Mouse (Mus musculus): ENCODE results near the gene Sh3rf1. TPM values are rescaled to one million over a fixed set of nuclear protein-coding genes. Genes with fewer than 3 reads are reported as not detected.

Gene Sh3rf1
- polyA plus RNA-seq, 1 experiment from 2014 or later, result 31.4 TPM

DNA sequence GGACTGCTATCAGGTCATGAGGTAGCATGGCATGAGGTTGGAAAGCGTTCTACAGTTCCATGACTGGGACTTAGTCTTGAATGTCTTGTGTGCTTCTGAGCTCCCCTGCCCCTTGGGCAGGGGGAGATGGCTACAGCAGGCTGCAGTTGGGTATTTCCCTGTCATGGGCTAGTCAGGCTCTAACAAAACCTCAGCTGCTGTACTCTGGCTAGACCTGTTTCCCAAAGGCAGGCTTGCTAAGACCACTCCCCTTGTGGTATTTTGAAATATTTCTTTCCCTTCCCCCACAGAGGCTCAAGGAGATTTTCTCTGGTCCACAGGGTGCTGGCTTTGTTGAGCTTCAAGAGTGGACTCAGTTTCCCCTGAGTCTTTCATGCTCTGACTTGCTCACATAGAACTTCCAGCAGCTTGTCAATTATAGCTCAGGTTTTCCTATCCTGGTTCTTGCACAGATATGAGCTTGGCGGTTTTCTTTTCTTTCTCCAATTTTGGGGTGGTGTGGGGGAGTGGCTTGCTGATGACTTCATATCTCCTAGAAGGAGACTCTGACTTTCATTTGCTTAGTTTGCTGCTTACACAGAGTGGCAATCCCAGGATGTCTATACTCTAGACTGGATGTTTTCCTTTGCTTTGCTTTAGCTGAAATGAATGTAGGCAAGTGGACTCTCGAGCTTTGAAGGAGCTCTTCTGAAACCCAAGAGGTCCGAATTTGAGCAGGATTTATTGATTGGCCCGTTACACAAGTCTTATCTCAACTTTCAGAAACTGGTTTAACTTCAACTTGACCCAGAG lies 20.4 kb upstream of the Sh3rf1 start:
- Histone ChIP-seq H3K9me3 (replicated peaks) (no peaks in the 10 kb centered on the region), H3K4me2 (no peak overlapping the region), H3K9ac (no peak overlapping the region), H3K4me1 (peaks cover 9% of the 10 kb centered on the region; the same call in 1 of the 2 replicates), H3K4me3 (no peak overlapping the region), H3K27me3 (no peaks in the 10 kb centered on the region), H3K27ac (no peak overlapping the region), H3K36me3 (ENCODE audit: poor library complexity, severe bottlenecking) (no peaks in the 10 kb centered on the region)
- WGBS, result 84% methylated on average over 5 of the region's 5 CpGs
- no peak for ATAC-seq

DNA sequence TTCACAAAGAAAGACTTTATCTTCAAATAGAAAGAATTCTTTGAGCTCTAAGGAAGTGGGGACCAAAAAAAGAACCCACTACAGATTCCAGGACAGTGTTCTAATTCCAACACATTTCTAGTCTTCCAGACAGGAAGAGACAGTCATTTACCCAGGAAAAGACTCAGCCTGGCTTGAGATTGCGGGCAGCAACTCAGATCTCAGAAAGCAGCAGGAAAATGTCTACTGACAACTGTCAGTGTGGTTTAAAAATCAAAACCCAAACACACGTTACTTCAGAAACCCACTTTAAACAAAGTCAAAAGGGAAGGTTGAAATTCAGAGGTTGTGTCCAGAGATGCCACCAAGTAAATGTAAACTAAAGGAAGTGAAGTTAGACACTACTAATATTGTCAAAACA lies 16.8 kb upstream of the Sh3rf1 start:
- WGBS, result 80% methylated on average over 2 of the region's 2 CpGs
- H3K27ac ChIP-seq, result no peak overlapping the region
- no peak overlapping the region for H3K4me3 ChIP-seq
- no peaks in the 10 kb centered on the region for H3K9me3 ChIP-seq (replicated peaks)
- peaks cover 10% of the 10 kb centered on the region; the same call in 1 of the 2 replicates for H3K4me1 ChIP-seq
- H3K36me3 ChIP-seq (ENCODE audit: poor library complexity, severe bottlenecking), result no peaks in the 10 kb centered on the region
- no peak for ATAC-seq
- no peak overlapping the region for H3K4me2 ChIP-seq
- no peak overlapping the region for H3K9ac ChIP-seq
- H3K27me3 ChIP-seq, result no peaks in the 10 kb centered on the region

DNA sequence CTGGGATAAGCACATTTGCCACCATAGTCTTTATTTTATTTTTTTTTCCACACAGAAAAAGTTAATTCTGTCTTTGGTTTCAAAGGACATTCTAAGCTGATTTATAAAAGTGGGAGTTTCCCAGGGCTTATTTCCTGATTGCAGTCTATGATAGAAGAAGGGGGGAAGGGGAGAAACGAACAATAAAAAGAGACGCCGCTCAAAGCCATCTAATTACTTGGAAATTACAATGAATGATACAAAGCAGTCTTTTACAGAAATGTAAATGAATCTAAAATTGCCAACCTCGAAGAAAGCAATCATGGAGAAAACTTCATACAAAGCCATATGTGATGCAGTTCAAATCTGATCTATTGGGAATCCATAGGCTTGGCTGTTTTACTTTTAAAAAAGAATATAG lies 16.0 kb upstream of the Sh3rf1 start:
- Histone ChIP-seq H3K4me2 (no peak overlapping the region), H3K9me3 (replicated peaks) (no peaks in the 10 kb centered on the region), H3K4me3 (no peak overlapping the region), H3K9ac (no peak overlapping the region), H3K27ac (no peak overlapping the region), H3K27me3 (no peaks in the 10 kb centered on the region), H3K4me1 (peaks cover 10% of the 10 kb centered on the region; the same call in 1 of the 2 replicates), H3K36me3 (ENCODE audit: poor library complexity, severe bottlenecking) (no peaks in the 10 kb centered on the region)
- ATAC-seq, result peak; percentile 57
- WGBS, result 22% methylated on average over 4 of the region's 4 CpGs

DNA sequence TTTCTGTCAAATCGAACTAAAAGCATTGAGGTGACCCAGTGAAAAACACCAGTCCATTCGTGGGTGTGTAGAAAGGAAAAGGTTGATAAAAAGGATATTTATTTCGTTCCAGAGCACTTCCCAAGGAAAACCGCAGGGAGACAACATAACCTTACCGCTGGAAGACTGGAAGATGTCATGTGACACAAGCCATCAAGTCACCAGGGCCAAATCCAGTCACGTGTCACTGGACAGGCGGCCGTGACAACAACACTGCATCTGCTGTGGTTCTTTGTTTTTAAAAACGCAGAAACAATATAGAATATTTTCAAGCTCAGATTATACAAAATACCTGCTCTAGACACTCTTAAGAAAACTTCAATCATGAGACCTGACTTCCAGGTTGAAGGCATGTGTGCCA lies 15.0 kb upstream of the Sh3rf1 start:
- H3K27me3 ChIP-seq, result no peaks in the 10 kb centered on the region
- H3K4me2 ChIP-seq, result no peak overlapping the region
- WGBS, result 87% methylated on average over 9 of the region's 9 CpGs
- no peak overlapping the region for H3K27ac ChIP-seq
- peaks cover 10% of the 10 kb centered on the region; the same call in 1 of the 2 replicates for H3K4me1 ChIP-seq
- ATAC-seq, result no peak
- H3K4me3 ChIP-seq, result no peak overlapping the region
- H3K9ac ChIP-seq, result no peak overlapping the region
- H3K9me3 ChIP-seq (replicated peaks), result no peaks in the 10 kb centered on the region
- no peaks in the 10 kb centered on the region for H3K36me3 ChIP-seq (ENCODE audit: poor library complexity, severe bottlenecking)

DNA sequence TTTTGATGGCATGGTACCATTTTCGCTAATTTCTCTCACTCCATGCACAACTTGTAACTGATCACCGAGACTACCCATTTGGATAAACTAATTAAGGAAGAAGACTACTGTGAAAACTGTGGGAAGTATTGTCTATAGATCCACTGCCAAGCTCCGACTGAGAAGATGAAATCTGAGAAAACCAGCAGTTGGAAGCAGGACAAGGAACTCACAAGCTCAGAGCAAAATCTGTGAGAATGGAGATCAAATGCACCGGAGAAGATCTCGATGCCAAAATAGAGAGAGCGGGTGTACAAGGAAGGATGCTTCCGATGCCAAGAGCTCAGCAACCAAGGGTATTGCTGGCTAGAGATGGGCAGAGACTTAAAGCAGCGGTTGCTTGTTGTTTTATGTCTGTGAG lies 12.8 kb upstream of the Sh3rf1 start:
- H3K4me2 ChIP-seq, result no peak overlapping the region
- no peaks in the 10 kb centered on the region for H3K9me3 ChIP-seq (replicated peaks)
- H3K4me1 ChIP-seq, result peaks cover 14% of the 10 kb centered on the region; the same call in 1 of the 2 replicates
- H3K9ac ChIP-seq, result no peak overlapping the region
- 83% methylated on average over 8 of the region's 8 CpGs for WGBS
- H3K36me3 ChIP-seq (ENCODE audit: poor library complexity, severe bottlenecking), result no peaks in the 10 kb centered on the region
- no peak overlapping the region for H3K27ac ChIP-seq
- no peak for ATAC-seq
- no peaks in the 10 kb centered on the region for H3K27me3 ChIP-seq
- no peak overlapping the region for H3K4me3 ChIP-seq

DNA sequence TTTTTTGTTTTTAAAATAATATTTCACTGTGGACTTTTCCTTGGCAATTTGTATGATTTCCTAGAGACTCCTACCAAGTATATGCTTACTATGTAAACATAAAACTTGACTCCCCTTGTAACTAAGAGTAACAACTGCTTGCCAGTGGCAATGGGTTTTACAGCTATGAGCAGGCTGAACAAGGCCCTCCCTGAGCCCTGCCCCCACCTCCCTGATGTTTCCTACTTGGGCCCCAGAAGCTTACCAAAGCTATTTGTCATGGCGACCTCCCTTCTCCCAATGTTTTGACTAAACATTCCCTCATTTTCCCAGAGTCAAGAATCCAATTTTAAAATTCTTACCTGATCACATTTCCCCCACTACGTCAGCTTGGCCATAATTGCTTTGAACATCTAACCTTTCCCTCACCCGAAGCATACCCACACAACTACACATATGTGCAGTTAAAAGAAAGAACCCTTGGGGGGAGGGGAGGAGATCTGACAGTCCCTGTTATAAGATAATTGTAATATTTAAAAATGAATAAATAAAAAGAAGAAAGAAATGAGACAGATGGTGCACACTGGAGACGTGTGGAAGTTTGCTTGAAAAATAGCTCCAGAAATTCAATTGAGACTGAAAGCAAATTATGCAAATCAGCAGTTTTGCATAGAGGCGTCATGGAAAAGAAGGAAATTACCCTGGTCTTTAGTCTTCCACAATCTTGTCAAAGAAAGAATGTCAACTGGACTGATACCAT lies 8.4 kb upstream of the Sh3rf1 start:
- no peak overlapping the region for H3K4me3 ChIP-seq
- peak; percentile 85 for ATAC-seq
- no peaks in the 10 kb centered on the region for H3K27me3 ChIP-seq
- no peak overlapping the region for H3K9ac ChIP-seq
- peaks cover 4% of the 10 kb centered on the region; the same call in 1 of the 2 replicates for H3K4me1 ChIP-seq
- H3K9me3 ChIP-seq (replicated peaks), result no peaks in the 10 kb centered on the region
- no peak overlapping the region for H3K4me2 ChIP-seq
- H3K27ac ChIP-seq, result peak overlapping the region; percentile 51
- WGBS, result 33% methylated on average over 5 of the region's 5 CpGs
- no peaks in the 10 kb centered on the region for H3K36me3 ChIP-seq (ENCODE audit: poor library complexity, severe bottlenecking)

DNA sequence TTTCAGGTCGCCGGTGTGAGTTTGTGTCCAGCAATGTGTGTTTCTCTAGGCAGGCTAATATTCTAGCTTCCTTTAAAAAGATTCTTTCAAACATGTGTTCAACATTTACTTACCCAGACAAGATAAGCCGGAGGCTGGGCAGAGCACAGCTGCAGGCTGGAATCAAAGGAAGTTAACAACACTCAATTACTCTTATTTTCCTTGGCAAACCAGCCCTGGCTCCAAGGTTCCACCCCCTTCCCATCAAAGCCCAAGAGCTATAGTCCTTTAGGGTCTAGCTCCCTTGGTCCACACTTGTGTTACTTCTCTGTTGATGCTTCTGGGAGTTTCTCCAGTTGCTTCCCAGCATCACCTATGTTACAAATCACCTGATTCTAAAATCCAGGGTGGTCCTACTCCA lies 6.7 kb upstream of the Sh3rf1 start:
- Histone ChIP-seq H3K27me3 (no peaks in the 10 kb centered on the region), H3K4me1 (peaks cover 4% of the 10 kb centered on the region; the same call in 1 of the 2 replicates), H3K4me2 (no peak overlapping the region), H3K9me3 (replicated peaks) (no peaks in the 10 kb centered on the region), H3K9ac (no peak overlapping the region), H3K36me3 (ENCODE audit: poor library complexity, severe bottlenecking) (no peaks in the 10 kb centered on the region), H3K4me3 (no peak overlapping the region), H3K27ac (no peak overlapping the region)
- 68% methylated on average over 3 of the region's 3 CpGs for WGBS
- ATAC-seq, result no peak

DNA sequence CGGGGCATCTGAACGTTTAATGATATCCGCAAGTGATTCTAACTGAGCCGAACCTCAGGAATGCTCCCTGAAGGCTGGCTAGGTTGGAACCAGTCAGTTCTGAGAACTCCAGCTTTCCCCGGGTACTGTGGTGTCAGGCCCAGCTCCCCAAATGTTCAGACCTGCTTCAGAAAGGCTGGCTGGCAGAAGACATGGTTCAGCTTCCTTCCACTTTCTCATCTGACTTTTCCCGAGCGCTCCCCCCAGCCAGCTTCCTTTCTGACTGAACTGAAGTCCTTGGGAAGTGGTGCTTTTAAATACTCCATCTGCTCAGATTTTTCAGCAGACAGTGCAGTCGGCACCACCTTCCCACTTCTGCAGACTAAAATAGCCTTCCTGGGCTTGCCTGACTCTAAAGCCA lies 6.2 kb upstream of the Sh3rf1 start:
- Histone ChIP-seq H3K9ac (no peak overlapping the region), H3K36me3 (ENCODE audit: poor library complexity, severe bottlenecking) (no peaks in the 10 kb centered on the region), H3K27ac (no peak overlapping the region), H3K27me3 (no peaks in the 10 kb centered on the region), H3K4me1 (peaks cover 4% of the 10 kb centered on the region; the same call in 1 of the 2 replicates), H3K4me3 (no peak overlapping the region), H3K4me2 (no peak overlapping the region), H3K9me3 (replicated peaks) (no peaks in the 10 kb centered on the region)
- no peak for ATAC-seq
- 85% methylated on average over 8 of the region's 8 CpGs for WGBS

DNA sequence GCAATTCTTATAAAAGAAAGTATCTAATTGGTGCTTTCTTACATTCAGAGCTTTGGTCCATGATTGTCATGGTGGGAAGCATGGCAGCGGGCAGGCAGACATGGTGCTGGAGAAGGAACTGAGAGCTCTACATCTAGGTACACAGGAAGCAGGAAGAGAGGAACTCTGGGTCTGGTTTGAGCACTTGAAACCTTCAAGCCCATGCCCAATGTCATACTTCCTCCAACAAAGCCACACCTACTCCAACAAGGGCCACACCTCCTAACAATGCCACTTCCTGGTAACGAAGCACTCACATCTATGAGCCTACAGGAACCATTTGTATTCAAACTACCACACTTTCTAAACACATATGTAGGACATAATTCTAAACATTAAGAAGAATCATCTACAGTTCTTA lies 5.2 kb upstream of the Sh3rf1 start:
- Histone ChIP-seq H3K27ac (no peak overlapping the region), H3K4me2 (no peak overlapping the region), H3K27me3 (no peaks in the 10 kb centered on the region), H3K4me1 (peaks cover 7% of the 10 kb centered on the region; the same call in 1 of the 2 replicates), H3K9me3 (replicated peaks) (no peaks in the 10 kb centered on the region), H3K36me3 (ENCODE audit: poor library complexity, severe bottlenecking) (no peaks in the 10 kb centered on the region), H3K4me3 (no peak overlapping the region), H3K9ac (no peak overlapping the region)
- WGBS, result 99% methylated on average over 2 of the region's 2 CpGs
- ATAC-seq, result no peak

DNA sequence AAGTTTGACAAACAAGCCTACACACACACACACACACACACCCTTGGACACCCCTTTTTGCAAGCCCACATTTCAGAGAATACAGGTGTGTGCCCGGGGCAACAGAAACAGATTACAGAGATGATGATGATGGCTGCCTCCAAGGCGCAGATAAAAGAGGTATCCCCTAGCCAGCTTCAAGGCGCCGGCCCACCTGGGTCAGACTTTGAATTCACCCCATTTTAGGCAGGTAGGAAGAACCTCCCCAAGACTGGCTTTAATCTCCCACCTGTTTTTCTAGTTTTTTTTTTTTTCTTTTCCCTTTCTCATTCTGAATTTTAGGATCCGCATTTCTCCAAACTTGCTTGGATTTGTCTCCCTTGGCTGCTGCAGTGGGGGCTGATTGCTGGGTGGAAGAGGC lies 389 bp upstream of the Sh3rf1 start:
- peak overlapping the region; percentile 85 for H3K4me3 ChIP-seq
- no peaks in the 10 kb centered on the region for H3K36me3 ChIP-seq (ENCODE audit: poor library complexity, severe bottlenecking)
- ATAC-seq, result no peak
- 29% methylated on average over 5 of the region's 5 CpGs for WGBS
- H3K27me3 ChIP-seq, result no peaks in the 10 kb centered on the region
- H3K9ac ChIP-seq, result peak overlapping the region; percentile 93
- peak overlapping the region; percentile 92; the same call in 1 of the 2 replicates for H3K27ac ChIP-seq
- H3K4me1 ChIP-seq, result peaks cover 38% of the 10 kb centered on the region
- H3K4me2 ChIP-seq, result peak overlapping the region; percentile 76
- H3K9me3 ChIP-seq (replicated peaks), result no peaks in the 10 kb centered on the region

DNA sequence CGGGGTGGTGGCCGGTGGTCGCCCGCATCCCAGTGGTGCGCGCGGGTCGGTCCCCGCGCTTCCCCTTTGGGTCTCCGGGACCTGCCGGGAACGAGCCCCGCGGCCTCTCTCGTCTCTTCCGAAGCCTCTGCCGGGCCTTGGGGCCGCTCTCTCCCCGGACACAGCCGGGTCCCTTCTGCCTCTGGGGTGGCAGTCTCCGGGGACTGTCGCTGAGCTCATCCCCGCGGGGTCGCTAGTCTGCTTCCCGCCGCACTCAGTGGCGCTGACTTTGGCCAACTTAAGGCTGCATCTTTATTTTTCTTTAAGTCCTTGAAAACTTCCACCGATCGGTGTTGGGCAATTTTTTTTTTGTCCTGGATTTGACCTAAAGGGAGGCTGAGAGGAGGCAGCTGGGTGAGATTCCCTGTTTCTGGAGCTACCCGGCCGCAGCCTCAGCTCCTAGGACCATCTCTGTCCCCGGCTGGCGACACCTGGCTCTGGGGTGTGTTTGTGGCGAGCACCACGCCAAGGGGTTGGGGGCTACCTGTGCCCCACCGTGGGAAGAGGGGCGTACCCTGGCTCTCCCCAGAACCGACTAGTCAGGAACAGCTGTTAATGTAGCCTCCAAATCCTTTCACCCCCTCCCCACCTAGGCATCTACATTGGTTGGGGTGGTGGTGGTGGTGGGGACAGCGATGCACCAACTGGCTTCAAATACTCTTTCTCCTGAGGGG lies 864 bp downstream of the Sh3rf1 start:
- H3K4me2 ChIP-seq, result peak overlapping the region; percentile 76
- peaks cover 49% of the 10 kb centered on the region for H3K4me1 ChIP-seq
- H3K27ac ChIP-seq, result peak overlapping the region; percentile 92
- peaks cover 8% of the 10 kb centered on the region for H3K36me3 ChIP-seq (ENCODE audit: poor library complexity, severe bottlenecking)
- no peaks in the 10 kb centered on the region for H3K9me3 ChIP-seq (replicated peaks)
- H3K9ac ChIP-seq, result peak overlapping the region; percentile 93
- peak; percentile 80 for ATAC-seq
- H3K27me3 ChIP-seq, result no peaks in the 10 kb centered on the region
- WGBS, result under 1% methylated on average over 37 of the region's 41 CpGs
- H3K4me3 ChIP-seq, result peak overlapping the region; percentile 85
